Mouse (Mus musculus): Measurements from ENCODE around the gene Secisbp2l. TPM values are rescaled to one million over a fixed set of nuclear protein-coding genes. Genes with fewer than 3 reads are reported as not detected.

The Secisbp2l gene
- 17.1 and 17.8 TPM in 2 replicates for polyA plus RNA-seq (2015; fragmentation: Nextera tagmentation; extraction: Ambion mirVana)

DNA sequence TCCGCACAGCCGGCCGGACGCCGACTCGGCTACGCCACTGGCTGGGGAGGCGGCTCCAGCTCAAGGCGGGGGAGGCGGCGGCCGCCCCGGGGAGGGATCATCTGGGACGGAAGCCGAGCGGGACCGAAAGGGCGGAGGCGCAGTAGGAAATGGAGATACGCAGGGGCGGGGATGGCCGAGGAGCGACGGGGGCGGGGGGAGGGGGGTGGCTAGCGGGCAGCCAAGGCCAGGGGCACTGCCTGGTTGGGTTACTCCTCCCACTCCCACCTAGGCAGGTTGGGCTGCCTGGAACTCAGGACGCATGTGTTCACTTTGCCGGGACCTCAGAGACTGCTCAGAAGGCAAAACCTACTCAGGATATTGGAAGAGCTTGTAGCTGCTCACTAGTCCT is at the start of gene Secisbp2l:
Secisbp2l (minus strand) TSS at position 152 of the 391 bp plus-strand sequence.
- Histone ChIP-seq H3K4me1 (peaks cover 19% of the 10 kb centered on the region), H3K27ac (peak within 1 kb of the TSS; percentile 77), H3K36me3 (no peaks in the 10 kb centered on the region), H3K27me3 (no peaks in the 10 kb centered on the region), H3K4me2 (peak within 1 kb of the TSS; percentile 79), H3K9ac (peak within 1 kb of the TSS; percentile 88), H3K4me3 (peak within 1 kb of the TSS; percentile 94), H3K9me3 (no peaks in the 10 kb centered on the region)
- ATAC-seq (ENCODE audit: borderline replicate concordance, extremely low read depth, low FRiP score, low TSS enrichment) = peak; percentile 97
- under 1% methylated on average over 28 of the region's 28 CpGs for WGBS

DNA sequence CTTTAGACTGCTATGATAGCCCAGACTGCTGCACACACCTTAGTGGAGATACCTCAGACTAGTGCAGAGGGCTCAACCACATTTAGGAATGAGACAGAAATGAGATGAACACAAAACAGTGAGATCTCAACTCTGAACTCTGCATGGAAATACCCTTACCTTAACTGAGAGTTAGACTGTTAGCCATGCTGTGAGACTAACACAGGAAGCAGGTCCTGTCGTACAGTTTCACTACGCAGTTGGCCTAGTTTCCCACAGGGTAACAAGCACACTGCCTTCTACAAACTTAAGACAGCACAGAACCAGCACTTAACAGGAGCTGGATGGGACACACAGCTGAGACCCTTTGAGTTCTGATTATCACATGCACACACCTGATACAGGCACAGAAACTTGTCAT is 47.3 kb upstream of the Secisbp2l start:
- no peak for ATAC-seq (ENCODE audit: borderline replicate concordance, extremely low read depth, low FRiP score, low TSS enrichment)
- Histone ChIP-seq H3K9ac (no peak overlapping the region), H3K4me2 (no peak overlapping the region), H3K27me3 (no peaks in the 10 kb centered on the region), H3K4me1 (no peaks in the 10 kb centered on the region), H3K4me3 (no peak overlapping the region), H3K36me3 (peaks cover 44% of the 10 kb centered on the region), H3K9me3 (no peaks in the 10 kb centered on the region), H3K27ac (no peak overlapping the region)
- 97% methylated on average over 2 of the region's 2 CpGs for WGBS

DNA sequence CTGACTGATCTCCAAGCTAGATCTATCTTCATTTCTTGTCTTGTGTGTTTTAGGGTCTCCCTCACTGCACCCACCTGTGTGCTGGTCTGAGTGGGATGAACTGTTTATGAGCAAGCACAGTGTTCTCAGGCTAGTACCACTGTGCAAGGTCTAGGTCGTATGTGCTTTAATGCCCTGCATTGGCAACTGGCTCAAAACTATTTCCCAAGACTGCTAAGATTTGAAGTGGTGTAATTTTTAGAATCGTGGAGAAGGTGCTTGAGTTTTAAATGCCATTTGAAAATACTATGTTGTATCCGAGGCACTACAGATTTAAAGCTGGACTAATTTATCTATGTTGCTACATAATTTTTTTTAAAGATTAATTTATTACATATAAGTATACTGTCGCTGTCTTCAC is 45.2 kb upstream of the Secisbp2l start:
- Histone ChIP-seq H3K4me1 (no peaks in the 10 kb centered on the region), H3K9ac (no peak overlapping the region), H3K9me3 (no peaks in the 10 kb centered on the region), H3K27ac (no peak overlapping the region), H3K27me3 (no peaks in the 10 kb centered on the region), H3K4me2 (no peak overlapping the region), H3K4me3 (no peak overlapping the region), H3K36me3 (peaks cover 26% of the 10 kb centered on the region)
- no peak for ATAC-seq (ENCODE audit: borderline replicate concordance, extremely low read depth, low FRiP score, low TSS enrichment)
- WGBS = 85% methylated on average over 4 of the region's 4 CpGs

DNA sequence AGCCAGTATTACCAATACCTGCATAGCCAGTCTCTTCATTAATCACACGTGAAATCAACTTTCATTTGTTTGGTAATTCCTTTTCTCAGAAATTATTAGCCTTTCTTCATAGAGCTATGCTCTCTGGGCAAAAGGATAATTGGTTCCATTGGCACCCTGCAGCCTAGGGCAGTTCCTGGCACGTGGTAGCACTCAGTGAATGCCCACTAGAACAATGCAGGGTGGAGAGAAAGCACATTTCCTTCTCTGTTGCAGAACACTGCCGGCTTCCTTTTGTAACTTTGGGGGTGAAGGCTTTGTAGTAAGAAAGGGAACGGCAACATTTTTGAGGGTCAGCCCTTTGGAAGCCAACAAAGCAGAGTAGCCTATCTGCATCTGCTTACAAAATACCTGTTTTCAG is 43.5 kb upstream of the Secisbp2l start:
- Histone ChIP-seq H3K9ac (no peak overlapping the region), H3K27ac (no peak overlapping the region), H3K4me2 (no peak overlapping the region), H3K4me3 (no peak overlapping the region), H3K9me3 (no peaks in the 10 kb centered on the region), H3K27me3 (no peaks in the 10 kb centered on the region), H3K36me3 (peaks cover 11% of the 10 kb centered on the region), H3K4me1 (no peaks in the 10 kb centered on the region)
- ATAC-seq (ENCODE audit: borderline replicate concordance, extremely low read depth, low FRiP score, low TSS enrichment) = no peak
- 76% methylated on average over 4 of the region's 4 CpGs for WGBS

DNA sequence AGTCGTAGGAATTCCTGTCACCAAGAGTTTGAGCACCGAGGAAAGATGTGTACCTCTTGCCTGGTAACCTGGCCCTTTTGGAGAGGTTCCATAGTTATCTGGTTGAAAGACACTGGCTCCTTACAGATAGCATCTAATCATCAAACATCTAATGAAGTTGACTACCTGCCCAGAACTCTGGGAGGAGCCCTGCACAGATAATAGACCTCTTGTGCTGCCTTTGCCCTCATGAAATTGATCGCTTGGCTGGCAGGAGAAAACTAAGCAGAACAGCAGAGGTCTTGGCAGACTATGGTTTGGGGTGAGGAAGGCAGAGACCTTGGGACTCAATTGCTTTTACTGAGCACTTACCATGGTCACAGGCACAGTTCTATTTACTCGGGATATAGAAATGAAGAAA is 37.7 kb upstream of the Secisbp2l start:
- no peaks in the 10 kb centered on the region for H3K9me3 ChIP-seq
- no peak for ATAC-seq (ENCODE audit: borderline replicate concordance, extremely low read depth, low FRiP score, low TSS enrichment)
- no peak overlapping the region for H3K4me3 ChIP-seq
- H3K27me3 ChIP-seq = no peaks in the 10 kb centered on the region
- 79% methylated on average over 4 of the region's 4 CpGs for WGBS
- no peak overlapping the region for H3K9ac ChIP-seq
- no peak overlapping the region for H3K4me2 ChIP-seq
- no peaks in the 10 kb centered on the region for H3K4me1 ChIP-seq
- no peaks in the 10 kb centered on the region for H3K36me3 ChIP-seq
- H3K27ac ChIP-seq = no peak overlapping the region

DNA sequence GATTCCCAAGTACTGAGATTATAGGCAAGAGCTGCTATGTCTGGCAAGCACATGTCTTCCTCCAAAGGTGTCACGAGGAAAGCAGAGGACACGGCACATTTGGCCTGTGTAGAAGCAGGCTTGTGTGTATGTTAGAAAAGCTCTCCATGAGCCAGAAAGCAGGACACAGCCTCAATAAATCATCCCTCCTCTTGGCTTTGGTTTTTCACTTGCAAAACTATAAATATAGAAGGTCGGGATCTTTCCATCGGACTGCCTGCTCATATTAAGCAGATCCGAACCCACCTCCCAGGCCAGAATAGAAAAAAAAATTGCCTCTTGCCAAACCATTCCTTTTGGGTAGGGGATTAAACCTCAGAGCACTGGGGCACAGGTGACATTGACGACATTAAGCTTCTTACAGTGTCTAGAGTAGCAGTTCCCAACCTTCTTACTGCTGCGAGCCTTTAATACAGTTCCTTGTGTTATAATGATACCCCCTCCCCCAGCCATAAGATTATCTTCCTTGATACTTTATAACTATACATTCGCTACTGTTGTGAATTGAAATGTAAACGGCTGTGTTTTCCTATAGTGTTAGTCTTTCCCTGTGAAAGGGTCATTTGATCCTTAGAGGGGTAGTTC is 31.4 kb upstream of the Secisbp2l start:
- no peaks in the 10 kb centered on the region for H3K36me3 ChIP-seq
- no peaks in the 10 kb centered on the region for H3K4me1 ChIP-seq
- WGBS = 41% methylated on average over 9 of the region's 9 CpGs
- H3K4me2 ChIP-seq = no peak overlapping the region
- H3K27ac ChIP-seq = no peak overlapping the region
- H3K9ac ChIP-seq = no peak overlapping the region
- ATAC-seq (ENCODE audit: borderline replicate concordance, extremely low read depth, low FRiP score, low TSS enrichment) = no peak
- H3K9me3 ChIP-seq = no peaks in the 10 kb centered on the region
- H3K4me3 ChIP-seq = no peak overlapping the region
- no peaks in the 10 kb centered on the region for H3K27me3 ChIP-seq

DNA sequence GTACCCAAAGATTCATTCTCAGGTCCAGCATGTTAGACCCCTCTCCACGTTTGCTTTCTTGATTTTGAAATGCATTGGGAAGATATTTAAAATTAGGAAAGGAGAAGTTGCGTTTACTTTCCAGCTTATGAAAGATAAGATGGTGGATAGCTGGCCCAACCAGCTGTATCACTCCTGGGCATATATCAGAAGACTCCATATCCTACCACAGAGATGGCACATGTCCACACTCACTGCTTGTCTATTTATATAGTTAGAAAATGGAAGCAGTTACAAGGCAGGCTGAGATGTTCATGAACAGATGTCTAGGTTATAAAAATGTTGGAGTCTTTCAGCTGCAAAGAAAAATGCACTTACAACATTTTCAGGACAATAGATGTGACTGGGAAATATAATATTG is 28.7 kb upstream of the Secisbp2l start:
- 74% methylated on average over 2 of the region's 2 CpGs for WGBS

DNA sequence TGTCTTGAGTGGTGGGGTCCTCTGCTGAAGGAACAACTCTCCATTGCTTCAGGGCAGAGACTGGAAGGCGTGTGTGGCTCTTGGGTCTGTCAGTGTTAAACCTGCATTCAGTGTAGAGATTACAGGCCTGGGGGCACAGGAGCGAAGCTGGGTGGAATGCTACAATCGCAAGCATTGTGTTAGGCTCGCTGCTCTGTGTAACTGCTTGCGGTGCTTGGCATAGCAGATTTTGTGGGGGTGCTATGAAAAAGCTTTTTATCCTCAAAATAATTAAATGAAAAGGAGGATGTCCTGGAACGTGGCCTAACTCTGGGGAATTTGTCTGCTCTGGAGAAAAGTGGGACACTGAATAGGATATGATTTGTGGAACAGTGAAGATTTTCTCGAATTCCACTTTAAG is 26.9 kb upstream of the Secisbp2l start:
- Histone ChIP-seq H3K27ac (no peak overlapping the region), H3K9me3 (no peaks in the 10 kb centered on the region), H3K27me3 (no peaks in the 10 kb centered on the region), H3K4me1 (no peaks in the 10 kb centered on the region), H3K9ac (no peak overlapping the region), H3K4me2 (no peak overlapping the region), H3K4me3 (no peak overlapping the region), H3K36me3 (no peaks in the 10 kb centered on the region)
- 76% methylated on average over 7 of the region's 7 CpGs for WGBS
- no peak for ATAC-seq (ENCODE audit: borderline replicate concordance, extremely low read depth, low FRiP score, low TSS enrichment)

More for the DNA sequence above, 28.7 kb upstream of the Secisbp2l start:
- no peaks in the 10 kb centered on the region for H3K27me3 ChIP-seq
- no peaks in the 10 kb centered on the region for H3K9me3 ChIP-seq
- no peaks in the 10 kb centered on the region for H3K4me1 ChIP-seq
- no peak overlapping the region for H3K4me2 ChIP-seq
- H3K4me3 ChIP-seq = no peak overlapping the region
- H3K27ac ChIP-seq = no peak overlapping the region
- no peak overlapping the region for H3K9ac ChIP-seq
- ATAC-seq (ENCODE audit: borderline replicate concordance, extremely low read depth, low FRiP score, low TSS enrichment) = no peak
- H3K36me3 ChIP-seq = no peaks in the 10 kb centered on the region

DNA sequence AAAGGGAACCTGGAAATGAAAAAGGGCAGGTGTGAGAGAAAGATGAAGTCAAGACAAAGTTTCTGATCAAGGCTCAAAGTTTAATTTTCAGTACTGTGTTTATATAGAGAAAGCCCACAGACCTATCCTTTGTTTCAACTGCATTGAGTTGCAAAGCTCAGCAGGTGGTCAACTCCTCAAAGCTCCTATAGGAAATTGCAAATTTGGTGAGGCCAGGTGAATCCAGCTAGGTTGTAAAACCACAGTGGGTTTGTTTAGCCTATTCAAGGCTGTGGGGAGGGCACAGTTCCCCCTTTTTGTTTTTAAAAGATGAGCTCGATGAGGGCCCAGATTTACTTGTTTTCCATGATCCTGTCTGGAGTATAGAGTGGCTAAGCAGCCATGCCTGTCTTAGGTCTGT is 23.2 kb upstream of the Secisbp2l start:
- H3K4me3 ChIP-seq = no peak overlapping the region
- no peaks in the 10 kb centered on the region for H3K9me3 ChIP-seq
- H3K4me1 ChIP-seq = peaks cover 14% of the 10 kb centered on the region
- no peak overlapping the region for H3K9ac ChIP-seq
- 50% methylated on average over 1 of the region's 1 CpGs for WGBS
- H3K27ac ChIP-seq = no peak overlapping the region
- no peaks in the 10 kb centered on the region for H3K27me3 ChIP-seq
- H3K36me3 ChIP-seq = no peaks in the 10 kb centered on the region
- ATAC-seq (ENCODE audit: borderline replicate concordance, extremely low read depth, low FRiP score, low TSS enrichment) = no peak
- no peak overlapping the region for H3K4me2 ChIP-seq

DNA sequence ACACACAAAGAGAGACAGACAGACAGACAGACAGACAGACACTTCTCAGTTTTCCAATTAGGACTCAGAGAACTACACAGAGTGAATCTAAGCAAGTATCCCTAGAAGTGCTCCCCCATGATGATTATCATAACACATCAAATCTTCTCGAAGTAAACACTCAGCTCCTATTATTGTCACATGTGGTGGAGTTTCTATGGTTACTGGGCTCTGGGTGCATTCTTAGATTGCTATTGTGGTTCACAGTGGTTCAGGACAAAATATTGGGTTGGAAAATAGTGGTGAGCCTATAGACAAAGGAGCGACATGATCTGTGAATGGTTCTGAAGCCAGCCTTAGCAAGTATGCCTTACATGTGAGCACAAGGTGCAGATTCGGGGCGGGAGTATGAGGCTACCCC is 19.3 kb upstream of the Secisbp2l start:
- H3K27ac ChIP-seq = no peak overlapping the region
- 77% methylated on average over 4 of the region's 4 CpGs for WGBS
- H3K36me3 ChIP-seq = no peaks in the 10 kb centered on the region

DNA sequence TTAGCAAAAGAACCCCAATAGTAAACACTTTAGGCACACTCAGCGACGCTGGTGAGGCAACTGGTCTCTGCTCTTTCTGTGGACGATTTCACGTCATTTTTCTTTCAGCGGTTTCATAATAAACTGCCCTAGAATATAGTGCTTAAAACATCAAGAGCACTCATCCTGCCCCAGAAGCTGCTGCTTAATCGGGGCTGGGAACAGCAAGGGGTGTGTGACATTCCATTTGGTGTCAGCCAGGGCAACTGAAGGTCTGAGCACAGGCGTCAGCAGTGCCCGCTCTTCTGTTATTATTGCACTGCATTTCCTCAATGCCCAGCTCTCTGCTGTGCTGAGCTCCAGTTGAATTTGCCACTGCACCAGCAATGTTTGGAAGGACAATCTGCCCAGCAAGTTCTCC is 18.4 kb upstream of the Secisbp2l start:
- WGBS = 9% methylated on average over 8 of the region's 8 CpGs
- Histone ChIP-seq H3K4me3 (no peak overlapping the region), H3K9ac (no peak overlapping the region), H3K4me2 (peak overlapping the region; percentile 33; the same call in 1 of the 2 replicates), H3K27me3 (no peaks in the 10 kb centered on the region), H3K36me3 (no peaks in the 10 kb centered on the region), H3K4me1 (peaks cover 26% of the 10 kb centered on the region), H3K27ac (peak overlapping the region; percentile 27), H3K9me3 (no peaks in the 10 kb centered on the region)
- ATAC-seq (ENCODE audit: borderline replicate concordance, extremely low read depth, low FRiP score, low TSS enrichment) = peak; percentile 77; the same call in 1 of the 2 replicates

More for the DNA sequence above, 19.3 kb upstream of the Secisbp2l start:
- Histone ChIP-seq H3K4me1 (peaks cover 26% of the 10 kb centered on the region), H3K9ac (no peak overlapping the region), H3K4me3 (no peak overlapping the region), H3K9me3 (no peaks in the 10 kb centered on the region), H3K4me2 (no peak overlapping the region), H3K27me3 (no peaks in the 10 kb centered on the region)
- no peak for ATAC-seq (ENCODE audit: borderline replicate concordance, extremely low read depth, low FRiP score, low TSS enrichment)

DNA sequence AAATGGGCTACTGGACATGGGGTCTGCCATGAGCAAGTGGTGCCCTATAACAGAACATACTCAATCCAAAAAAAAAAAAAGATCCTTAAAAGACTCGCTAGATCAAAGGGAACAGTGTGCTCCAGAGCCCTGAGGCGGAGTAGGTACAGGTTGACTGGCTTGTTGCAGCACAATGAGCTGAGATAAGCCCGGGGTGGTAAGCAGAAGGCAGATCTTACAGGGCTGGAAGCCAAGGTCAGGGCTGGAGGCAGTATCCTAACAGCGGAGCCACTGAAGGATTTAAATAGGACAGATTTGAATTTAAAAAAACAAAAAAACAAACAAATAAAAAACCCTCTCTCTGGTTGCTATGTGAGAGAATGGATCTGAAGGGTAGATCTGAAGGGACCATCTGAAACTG is 17.8 kb upstream of the Secisbp2l start:
- no peaks in the 10 kb centered on the region for H3K9me3 ChIP-seq
- no peaks in the 10 kb centered on the region for H3K27me3 ChIP-seq
- H3K36me3 ChIP-seq = no peaks in the 10 kb centered on the region
- no peak overlapping the region for H3K9ac ChIP-seq
- ATAC-seq (ENCODE audit: borderline replicate concordance, extremely low read depth, low FRiP score, low TSS enrichment) = no peak
- peak overlapping the region; percentile 27 for H3K27ac ChIP-seq
- no peak overlapping the region for H3K4me2 ChIP-seq
- 47% methylated on average over 4 of the region's 4 CpGs for WGBS
- peaks cover 26% of the 10 kb centered on the region for H3K4me1 ChIP-seq
- H3K4me3 ChIP-seq = no peak overlapping the region

DNA sequence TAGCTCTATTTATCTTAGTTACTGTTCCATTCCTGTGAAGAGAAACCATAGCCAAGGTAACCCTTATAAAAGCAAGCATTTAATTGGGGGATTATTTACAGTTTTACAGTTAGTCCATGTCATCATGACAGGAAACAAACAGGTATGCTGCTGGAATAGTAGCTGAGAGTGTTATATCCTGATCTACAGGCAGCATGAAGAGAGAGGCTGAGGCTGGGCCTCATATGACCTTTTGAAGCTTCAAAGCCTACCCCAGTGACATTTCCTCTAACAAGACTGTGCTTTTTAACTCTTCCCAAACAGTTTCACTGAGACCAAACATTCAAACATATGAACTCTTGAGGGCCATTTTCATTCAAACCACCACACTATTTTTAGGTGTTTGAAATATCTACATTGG is 15.2 kb upstream of the Secisbp2l start:
- Histone ChIP-seq H3K36me3 (no peaks in the 10 kb centered on the region), H3K9me3 (no peaks in the 10 kb centered on the region), H3K27me3 (no peaks in the 10 kb centered on the region), H3K4me2 (no peak overlapping the region), H3K4me3 (no peak overlapping the region), H3K27ac (no peak overlapping the region), H3K4me1 (peaks cover 22% of the 10 kb centered on the region), H3K9ac (no peak overlapping the region)
- ATAC-seq (ENCODE audit: borderline replicate concordance, extremely low read depth, low FRiP score, low TSS enrichment) = no peak
